Mouse (Mus musculus) stomach, embryonic 14.5 days (tissue): ENCODE results near the gene Klhl7. TPM values are rescaled to one million over a fixed set of nuclear protein-coding genes. Genes with fewer than 3 reads are reported as not detected.
A peak's percentile ranks its signal among the peaks of the same experiment; 100 is the strongest.

Experiments used
- ATAC-seq: fragments of 200-750 bp; cut with Nextera tagmentation; 2 replicates; pipeline ENCODE4 v1.8.0; 2017; ENCODE audit warnings: low read depth, moderate TSS enrichment; ENCODE audit not compliant: insufficient number of reproducible peaks, insufficient read depth, low FRiP score
- H3K27ac ChIP-seq: fragments of 300-500 bp; sonication (generic); 2 replicates; pipeline ENCODE4 v1.5.1; 2014; ENCODE audit warnings: mild to moderate bottlenecking, low read length, moderate library complexity, mixed read lengths
- H3K27me3 ChIP-seq: fragments of 300-500 bp; sonication (generic); 2 replicates; pipeline ENCODE4 v1.6.1; 2014; ENCODE audit warnings: low read length, control low read depth, mixed read lengths; ENCODE audit not compliant: control insufficient read depth, insufficient read depth
- H3K36me3 ChIP-seq: fragments of 300-500 bp; sonication (generic); 2 replicates; pipeline ENCODE4 v1.6.1; 2014; ENCODE audit warnings: mild to moderate bottlenecking, control low read depth, low read length, moderate library complexity, mixed read lengths; ENCODE audit not compliant: control insufficient read depth, insufficient read depth
- H3K4me1 ChIP-seq: fragments of 300-500 bp; sonication (generic); 2 replicates; pipeline ENCODE4 v1.6.1; 2014; ENCODE audit warnings: low read length, control low read depth, mixed read lengths; ENCODE audit not compliant: control insufficient read depth, insufficient read depth
- H3K4me2 ChIP-seq: fragments of 300-500 bp; sonication (generic); replicated peaks from 2 replicates; pipeline ENCODE4 v1.6.1; 2014; ENCODE audit warnings: low read depth, low read length, control low read depth
- H3K4me3 ChIP-seq: fragments of 300-500 bp; sonication (generic); 2 replicates; pipeline ENCODE4 v1.5.1; 2014; ENCODE audit warnings: low read depth, low read length, control low read depth
- H3K9ac ChIP-seq: fragments of 300-500 bp; sonication (generic); replicated peaks from 2 replicates; pipeline ENCODE4 v1.6.1; 2014; ENCODE audit warnings: low read depth, mild to moderate bottlenecking, control low read depth, low read length, moderate library complexity, mixed read lengths
- H3K9me3 ChIP-seq: fragments of 300-500 bp; sonication (generic); 2 replicates; pipeline ENCODE4 v1.6.1; 2016; ENCODE audit warnings: low read depth, low read length, control low read depth; ENCODE audit not compliant: control insufficient read depth
- WGBS: fragments of 180-500 bp; shearing (Covaris S2); extraction: QIAGEN DNeasy Blood & Tissue Kit; methylation state at CpG from one replicate; pipeline ENCODE4 v1.1.7; 2014; 5-methylcytosine and 5-hydroxymethylcytosine counted together
- polyA plus RNA-seq: library from polyadenylated mRNA; unstranded; fragments of >200 nt; fragmentation: Nextera tagmentation; extraction: Ambion mirVana; gene quantifications from 2 replicates; pipeline ENCODE4 v1.2.1, GENCODE M21; 2014

Klhl7 gene
- polyA plus RNA-seq, 1 experiment from 2014 or later = 56.1 TPM

- no peak overlapping the region for H3K9ac ChIP-seq
- H3K4me2 ChIP-seq = no peak overlapping the region
- H3K4me3 ChIP-seq = no peak overlapping the region
- H3K27me3 ChIP-seq = no peaks in the 10 kb centered on the region
- WGBS = 86% methylated on average over 1 of the region's 1 CpGs
- H3K36me3 ChIP-seq = no peaks in the 10 kb centered on the region
- H3K27ac ChIP-seq = no peak overlapping the region
- no peaks in the 10 kb centered on the region for H3K4me1 ChIP-seq
- H3K9me3 ChIP-seq = no peaks in the 10 kb centered on the region
- ATAC-seq = no peak
These were observed 25.7 kb downstream of the Klhl7 start for GRCm38 (mm10) chr5:24125910-24126636.

DNA sequence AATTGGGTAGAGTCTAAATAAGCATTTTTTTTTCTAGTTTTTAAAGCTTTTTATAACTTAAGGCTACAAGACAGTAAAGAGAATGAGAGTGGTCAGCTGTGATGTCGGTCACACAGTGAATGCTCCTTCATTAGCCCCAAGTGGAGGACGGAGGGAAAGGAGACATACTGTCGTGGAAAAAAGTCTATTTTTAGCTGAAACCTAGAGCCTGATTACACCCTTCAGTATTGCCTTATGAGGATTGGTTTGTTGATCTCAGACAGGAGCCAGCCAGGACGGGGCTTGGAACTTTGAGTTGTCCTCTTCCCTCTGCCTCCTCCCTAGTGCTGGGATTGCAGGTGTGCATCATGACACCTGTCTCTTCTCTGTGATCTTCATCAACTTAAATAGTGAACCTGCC is 26.6 kb downstream of the Klhl7 start:
- H3K27ac ChIP-seq = no peak overlapping the region
- no peaks in the 10 kb centered on the region for H3K36me3 ChIP-seq
- no peaks in the 10 kb centered on the region for H3K9me3 ChIP-seq
- H3K4me2 ChIP-seq = no peak overlapping the region
- 73% methylated on average over 4 of the region's 4 CpGs for WGBS
- no peaks in the 10 kb centered on the region for H3K27me3 ChIP-seq
- H3K9ac ChIP-seq = no peak overlapping the region
- H3K4me1 ChIP-seq = no peaks in the 10 kb centered on the region
- no peak overlapping the region for H3K4me3 ChIP-seq
- ATAC-seq = no peak

- H3K4me3 ChIP-seq = no peak overlapping the region
- no peak for ATAC-seq
- no peak overlapping the region for H3K27ac ChIP-seq
- no peak overlapping the region for H3K4me2 ChIP-seq
- no peaks in the 10 kb centered on the region for H3K27me3 ChIP-seq
- H3K9me3 ChIP-seq = no peaks in the 10 kb centered on the region
- H3K36me3 ChIP-seq = peaks cover 42% of the 10 kb centered on the region
- H3K4me1 ChIP-seq = no peaks in the 10 kb centered on the region
- no peak overlapping the region for H3K9ac ChIP-seq
- WGBS = 90% methylated on average over 5 of the region's 5 CpGs
These were observed 46.6 kb downstream of the Klhl7 start for GRCm38 (mm10) chr5:24146964-24147363.

GRCm38 (mm10) chr5:24152199-24152598 is 51.8 kb downstream of the Klhl7 start:
- Histone ChIP-seq H3K36me3 (peaks cover 18% of the 10 kb centered on the region; the same call in 1 of the 2 replicates), H3K27me3 (no peaks in the 10 kb centered on the region), H3K4me3 (no peak overlapping the region), H3K4me1 (no peaks in the 10 kb centered on the region), H3K4me2 (no peak overlapping the region), H3K9ac (no peak overlapping the region), H3K27ac (no peak overlapping the region), H3K9me3 (no peaks in the 10 kb centered on the region)
- ATAC-seq = no peak

- no peaks in the 10 kb centered on the region for H3K4me1 ChIP-seq
- no peak overlapping the region for H3K4me3 ChIP-seq
- H3K27me3 ChIP-seq = no peaks in the 10 kb centered on the region
- no peak overlapping the region for H3K4me2 ChIP-seq
- ATAC-seq = no peak
- no peak overlapping the region for H3K9ac ChIP-seq
- no peak overlapping the region for H3K27ac ChIP-seq
- 87% methylated on average over 6 of the region's 6 CpGs for WGBS
- H3K9me3 ChIP-seq = no peaks in the 10 kb centered on the region
- H3K36me3 ChIP-seq = peaks cover 13% of the 10 kb centered on the region; the same call in 1 of the 2 replicates
These were observed 56.4 kb downstream of the Klhl7 start for GRCm38 (mm10) chr5:24156774-24157173.

DNA sequence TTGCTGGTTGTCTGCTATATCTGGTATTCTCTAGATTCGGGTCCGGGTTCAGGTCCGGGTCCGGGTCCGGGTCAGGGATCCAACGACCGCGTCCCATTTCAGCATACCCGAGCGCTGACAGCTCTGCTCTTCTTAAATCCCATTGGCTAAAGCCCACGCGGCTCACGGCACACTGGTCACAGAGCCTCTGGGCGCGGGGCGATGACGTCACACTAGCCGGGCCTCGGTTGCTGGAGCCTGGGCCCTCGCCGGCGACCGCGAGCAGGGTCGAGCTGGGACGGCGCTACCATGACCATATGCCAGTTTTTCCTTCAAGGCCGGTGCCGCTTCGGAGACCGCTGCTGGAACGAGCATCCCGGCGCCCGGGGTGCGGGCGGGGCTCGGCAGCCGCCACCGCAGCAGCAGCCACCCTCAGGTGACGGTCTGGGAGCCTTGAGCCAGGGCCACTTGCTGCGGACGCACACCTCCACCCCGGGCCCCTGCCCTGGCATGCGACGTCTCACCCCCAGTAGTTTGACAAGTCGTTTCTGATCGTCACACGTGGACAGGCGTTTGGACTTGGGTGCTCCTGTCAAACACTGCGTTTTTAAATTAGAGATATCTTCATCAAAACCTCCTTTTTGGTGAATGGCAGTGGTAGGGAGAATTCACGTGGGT is 64.5 kb downstream of the Klhl7 start, which contains the start of gene Nupl2:
TSS of gene Nupl2 (plus strand) at position 175 of the 657 bp plus-strand sequence.
- Histone ChIP-seq H3K27me3 (no peaks in the 10 kb centered on the region), H3K9ac (peak within 1 kb of the TSS; percentile 83), H3K4me2 (peak within 1 kb of the TSS; percentile 52), H3K4me1 (no peaks in the 10 kb centered on the region), H3K36me3 (peaks cover 3% of the 10 kb centered on the region), H3K4me3 (peak within 1 kb of the TSS; percentile 77), H3K9me3 (no peaks in the 10 kb centered on the region), H3K27ac (peak within 1 kb of the TSS; percentile 61)
- ATAC-seq = peak; percentile 99
- under 1% methylated on average over 52 of the region's 52 CpGs for WGBS

- no peak for ATAC-seq
- WGBS = 39% methylated on average over 5 of the region's 5 CpGs
- Histone ChIP-seq H3K27ac (no peak overlapping the region), H3K9me3 (no peaks in the 10 kb centered on the region), H3K4me3 (no peak overlapping the region), H3K27me3 (no peaks in the 10 kb centered on the region), H3K9ac (no peak overlapping the region), H3K4me1 (no peaks in the 10 kb centered on the region), H3K4me2 (no peak overlapping the region), H3K36me3 (peaks cover 4% of the 10 kb centered on the region)
These were observed 66.9 kb downstream of the Klhl7 start for GRCm38 (mm10) chr5:24167263-24167662.

DNA sequence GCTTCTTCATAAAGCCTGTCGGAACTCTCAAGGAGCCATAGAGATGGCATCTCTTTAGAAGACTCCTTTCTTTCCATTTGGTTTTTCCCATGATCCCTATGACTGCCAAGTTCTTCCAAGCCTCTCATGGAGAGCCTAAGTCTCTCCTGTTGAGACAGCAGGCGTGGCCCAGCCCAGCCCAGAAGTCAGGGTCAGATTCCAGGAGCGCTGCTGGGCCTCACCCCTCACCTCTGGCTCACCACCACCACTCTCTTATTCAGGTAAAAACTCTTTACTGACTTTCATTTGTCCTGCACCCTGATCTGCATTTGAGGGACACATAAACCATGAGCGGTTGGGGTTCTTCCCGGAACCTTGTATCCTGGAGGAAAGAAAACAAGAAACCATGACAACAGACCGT is 69.5 kb downstream of the Klhl7 start:
- H3K9me3 ChIP-seq = no peaks in the 10 kb centered on the region
- no peaks in the 10 kb centered on the region for H3K4me1 ChIP-seq
- H3K9ac ChIP-seq = no peak overlapping the region
- H3K27me3 ChIP-seq = no peaks in the 10 kb centered on the region
- H3K4me2 ChIP-seq = no peak overlapping the region
- H3K4me3 ChIP-seq = no peak overlapping the region
- H3K27ac ChIP-seq = no peak overlapping the region
- peaks cover 4% of the 10 kb centered on the region for H3K36me3 ChIP-seq
- WGBS = 90% methylated on average over 6 of the region's 6 CpGs
- ATAC-seq = no peak
